Mouse (Mus musculus) C2C12 (cell line): ENCODE data around the gene Ecsit. TPM values are rescaled to one million over a fixed set of nuclear protein-coding genes. Genes with fewer than 3 reads are reported as not detected.

Experiments
- H3K27me3 ChIP-seq: one replicate; pipeline ENCODE4 v1.6.1; 2011; ENCODE audit not compliant: control insufficient read depth, insufficient read depth, insufficient read length
- H3K36me3 ChIP-seq: one replicate; pipeline ENCODE4 v1.6.1; 2011; ENCODE audit not compliant: control insufficient read depth, insufficient read depth
- H3K4me3 ChIP-seq: one replicate; pipeline ENCODE4 v1.5.1; 2011; ENCODE audit warnings: mild to moderate bottlenecking, control low read depth; ENCODE audit not compliant: poor library complexity, insufficient read depth, severe bottlenecking
- H3K79me2 ChIP-seq: one replicate; pipeline ENCODE4 v1.6.1; 2011; ENCODE audit not compliant: control insufficient read depth, insufficient read depth
- H3K79me3 ChIP-seq: one replicate; pipeline ENCODE4 v1.6.1; 2011; ENCODE audit warnings: low read depth, control low read depth
- H3ac ChIP-seq: one replicate; pipeline ENCODE3; 2011; ENCODE audit warnings: low read depth; ENCODE audit not compliant: control insufficient read depth, insufficient read length
- MAX ChIP-seq: IDR thresholded peaks from one replicate; pipeline ENCODE4 v1.6.1; 2011; ENCODE audit warnings: mild to moderate bottlenecking, control low read depth
- MYOD1 ChIP-seq: IDR thresholded peaks from one replicate; pipeline ENCODE4 v1.6.1; 2011; ENCODE audit warnings: low read depth; ENCODE audit not compliant: control insufficient read depth, insufficient read length
- MYOG ChIP-seq: IDR thresholded peaks from one replicate; pipeline ENCODE4 v1.6.1; 2011; ENCODE audit not compliant: control insufficient read depth, insufficient read length; ENCODE audit errors: extremely low read depth
- USF1 ChIP-seq: IDR thresholded peaks from one replicate; pipeline ENCODE4 v1.6.1; 2011; ENCODE audit warnings: low read depth, mild to moderate bottlenecking, control low read depth, moderate library complexity
- microRNA-seq: library from miRNA; unstranded; fragments of <30 nt; microRNA quantifications from one replicate; pipeline ENCODE4, GENCODE M21; 2019; ENCODE audit warnings: borderline microRNAs expressed
- polyA plus RNA-seq: library from polyadenylated mRNA; unstranded; fragments of >200 nt; fragmentation: generic; extraction: Trizol; gene quantifications from one replicate; pipeline ENCODE4 v1.2.1, GENCODE M21; 2012; ENCODE audit warnings: missing spikeins

Gene Ecsit
- polyA plus RNA-seq, 1 experiment: 32.6 TPM

DNA sequence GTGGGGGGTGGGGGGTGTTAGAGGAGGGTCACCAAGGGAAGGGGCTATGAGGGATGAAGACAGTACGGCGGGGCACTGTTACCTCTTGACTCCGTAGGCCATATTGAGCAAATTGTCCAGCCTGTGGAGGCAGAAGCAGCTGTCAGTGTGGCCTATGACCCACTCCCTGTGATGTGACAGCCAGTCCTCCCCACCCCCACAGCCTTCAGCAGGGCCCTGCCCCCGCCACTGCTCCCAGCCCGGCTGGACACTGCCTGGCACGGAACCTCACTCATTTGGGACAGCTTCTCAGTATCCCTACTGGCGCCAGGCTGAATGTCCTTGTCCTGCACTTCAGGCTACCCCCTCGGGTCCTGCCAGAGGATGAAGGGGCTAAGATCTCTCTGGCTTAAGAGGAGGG lies 60.6 kb downstream of the Ecsit start:
- H3K79me2 ChIP-seq: no peaks in the 10 kb centered on the region
- TF ChIP-seq MYOD1 (no peak), MAX (no peak), MYOG (no peak), USF1 (no peak)
- peaks cover 19% of the 10 kb centered on the region for H3K27me3 ChIP-seq
- H3K4me3 ChIP-seq: no peak overlapping the region
- no peaks in the 10 kb centered on the region for H3K79me3 ChIP-seq
- H3ac ChIP-seq: no peak overlapping the region
- no peaks in the 10 kb centered on the region for H3K36me3 ChIP-seq

Small RNA genes lying within 50 kb of the gene (microRNA-seq; reads per million reads assigned to microRNA genes)
- 0.36 reads per million for gene Mir7084

Other genes starting within 250 kb of the Ecsit start
- 0.04 TPM for gene Angptl8, start 249.9 kb downstream of the Ecsit start, polyA plus RNA-seq
- gene Dock6, start 232.8 kb downstream of the Ecsit start, polyA plus RNA-seq: 12.1 TPM
- 12.2 TPM for gene Rab3d, start 167.2 kb downstream of the Ecsit start, polyA plus RNA-seq
- gene Ccdc159, start 158.0 kb downstream of the Ecsit start, polyA plus RNA-seq: 1.1 TPM
- 17.2 TPM for gene Tmem205, start 157.9 kb downstream of the Ecsit start, polyA plus RNA-seq
- gene Plppr2, start 148.4 kb downstream of the Ecsit start, polyA plus RNA-seq: 11.6 TPM
- gene Swsap1, start 129.7 kb downstream of the Ecsit start, polyA plus RNA-seq: 8.7 TPM
- 6.3 TPM for gene Epor, start 121.9 kb downstream of the Ecsit start, polyA plus RNA-seq
- gene Rgl3, start 96.0 kb downstream of the Ecsit start, polyA plus RNA-seq: 7.0 TPM
- gene Ccdc151, start 82.8 kb downstream of the Ecsit start, polyA plus RNA-seq: 0.21 TPM
- 134 TPM for gene Prkcsh, start 82.6 kb downstream of the Ecsit start, polyA plus RNA-seq
- 0.02 TPM for gene Elavl3, start 33.4 kb downstream of the Ecsit start, polyA plus RNA-seq
- not detected for gene Gm49318, start 14.2 kb downstream of the Ecsit start, polyA plus RNA-seq
- gene Zfp653, start 14.1 kb downstream of the Ecsit start, polyA plus RNA-seq: 8.0 TPM
- gene Cnn1, start 13.8 kb upstream of the Ecsit start, polyA plus RNA-seq: 52.4 TPM
- 183 TPM for gene Elof1, start 31.7 kb upstream of the Ecsit start, polyA plus RNA-seq
- gene Acp5, start 50.3 kb upstream of the Ecsit start, polyA plus RNA-seq: 0.08 TPM
- gene Pigyl, start 71.4 kb upstream of the Ecsit start, polyA plus RNA-seq: 47.9 TPM
- not detected for gene Zfp872, start 102.7 kb upstream of the Ecsit start, polyA plus RNA-seq
- gene Zfp809, start 140.3 kb upstream of the Ecsit start, polyA plus RNA-seq: 4.5 TPM
- 0.76 TPM for gene Zfp599, start 174.5 kb upstream of the Ecsit start, polyA plus RNA-seq
- 1.5 TPM for gene Zfp810, start 222.2 kb upstream of the Ecsit start, polyA plus RNA-seq